Mouse (Mus musculus) gastrocnemius, postnatal 10 days (tissue): Measurements from ENCODE around the gene Ahdc1. TPM values are rescaled to one million over a fixed set of nuclear protein-coding genes. Genes with fewer than 3 reads are reported as not detected.
A peak's percentile ranks its signal among the peaks of the same experiment; 100 is the strongest.

Experiments
- DNase-seq: peaks from one replicate; pipeline ENCODE4 v3.0.0; 2021; ENCODE audit warnings: mixed read lengths
- total RNA-seq, 2 experiments: library from RNA; stranded (reverse); gene quantifications; 2 replicates each; pipeline ENCODE4 v1.2.3; 2021

Ahdc1 gene
- total RNA-seq, 2 experiments from 2014 or later = 58.2 to 82.8 TPM

DNA sequence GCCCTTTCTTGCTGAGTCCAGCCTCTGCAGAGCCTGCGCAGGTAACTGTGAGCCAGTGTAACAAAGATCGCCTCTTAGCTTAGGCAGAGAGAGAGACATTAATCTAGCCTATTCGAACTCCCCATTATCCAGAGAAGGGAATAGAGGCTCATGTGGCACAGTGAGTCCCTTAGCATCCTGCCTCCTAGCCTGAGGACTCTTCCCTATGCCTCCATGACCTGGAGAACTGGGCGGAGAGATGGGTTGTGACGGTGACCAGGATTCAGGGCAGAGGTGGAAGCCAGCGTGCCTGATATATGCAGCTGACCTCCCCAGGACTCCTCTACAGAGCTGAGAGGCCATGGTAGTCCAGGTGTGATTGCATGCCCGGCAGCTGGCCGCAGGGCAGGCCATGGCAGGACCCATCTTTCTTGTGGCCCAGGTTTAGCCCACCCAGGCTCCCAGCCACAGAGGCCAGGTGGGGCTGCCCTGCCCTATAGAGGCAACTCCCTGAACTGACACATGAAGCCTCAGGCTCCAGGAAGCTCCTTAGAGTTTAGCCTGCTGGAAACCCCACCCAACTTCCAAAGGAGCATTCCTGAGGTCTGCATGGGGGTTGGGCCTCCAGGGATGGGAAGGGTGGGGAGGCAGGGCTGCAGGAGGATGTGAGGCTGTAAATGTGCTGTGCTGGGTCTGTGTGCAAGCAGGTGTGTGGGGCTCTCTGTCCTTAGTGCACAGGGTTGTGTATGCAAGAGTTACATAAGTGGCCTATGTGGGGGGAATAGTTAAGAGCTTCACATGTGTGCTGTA, 44.3 kb downstream of the Ahdc1 start:
- DNase-seq = no peak

- peak; percentile 78 for DNase-seq
Measured at GRCm38 (mm10) chr4:133056069-133056890, 45.2 kb downstream of the Ahdc1 start.

DNA sequence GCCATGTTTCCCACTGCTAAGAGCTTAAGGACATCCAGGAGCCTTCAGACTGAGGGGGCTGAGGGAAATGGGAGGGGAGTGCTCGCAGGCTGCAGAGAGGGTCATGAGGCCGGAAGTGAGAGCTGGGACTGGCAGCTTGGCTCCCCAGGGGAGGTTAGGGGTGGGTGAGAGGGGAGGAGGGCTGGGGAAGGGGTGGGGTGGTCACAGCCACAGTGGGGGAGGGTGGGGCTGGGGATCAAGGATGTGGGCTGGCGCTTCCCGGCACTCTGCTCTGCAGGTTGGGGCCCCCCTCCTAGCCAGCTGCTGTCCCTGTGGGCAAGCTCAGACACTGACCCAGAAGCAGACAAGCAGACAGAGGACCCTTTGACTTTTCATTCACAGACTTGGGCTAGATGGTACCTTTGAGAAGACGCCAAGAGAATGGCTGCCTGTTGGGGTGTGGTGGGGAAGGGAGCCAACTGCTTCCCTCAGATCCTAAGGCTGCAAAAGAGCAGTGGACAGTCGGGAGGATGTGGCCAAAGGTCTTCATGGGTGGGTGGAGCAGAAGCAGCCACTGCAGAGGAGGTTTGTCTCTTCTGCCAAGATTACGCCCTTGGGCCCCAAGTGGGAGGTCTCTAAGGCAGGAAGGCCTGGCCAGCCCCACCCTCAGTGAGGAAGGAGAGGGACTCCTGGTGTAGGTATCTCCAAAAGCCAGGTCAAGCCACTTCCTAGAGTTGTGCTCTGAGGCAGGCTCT, 46.5 kb downstream of the Ahdc1 start:
- DNase-seq = no peak

- no peak for DNase-seq
Measured at GRCm38 (mm10) chr4:133058123-133058453, 47.0 kb downstream of the Ahdc1 start.

- DNase-seq = no peak
Measured at GRCm38 (mm10) chr4:133058513-133059480, 47.7 kb downstream of the Ahdc1 start.

DNA sequence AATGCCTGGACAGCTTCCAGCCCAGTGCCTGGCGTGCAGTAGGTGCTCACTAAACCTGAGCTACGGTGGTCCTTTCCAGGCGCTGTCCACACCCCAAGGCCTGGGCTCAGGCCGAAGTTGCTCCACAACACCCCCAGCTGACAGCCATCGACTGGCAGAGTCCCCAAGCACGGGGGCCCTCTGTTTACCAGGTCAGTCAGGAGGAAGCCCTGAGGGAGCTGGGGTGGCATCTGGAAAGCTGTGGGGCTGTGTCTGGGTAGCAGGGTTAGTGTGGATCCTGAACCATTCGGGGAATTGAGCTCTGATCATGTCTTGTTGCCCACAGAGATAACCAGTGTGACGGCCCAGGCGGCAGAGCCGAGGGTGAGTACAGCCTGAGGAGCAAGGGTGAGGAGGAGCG, 49.6 kb downstream of the Ahdc1 start:
- DNase-seq = no peak

- DNase-seq = no peak
Measured at GRCm38 (mm10) chr4:133061798-133062197, 50.7 kb downstream of the Ahdc1 start.

DNA sequence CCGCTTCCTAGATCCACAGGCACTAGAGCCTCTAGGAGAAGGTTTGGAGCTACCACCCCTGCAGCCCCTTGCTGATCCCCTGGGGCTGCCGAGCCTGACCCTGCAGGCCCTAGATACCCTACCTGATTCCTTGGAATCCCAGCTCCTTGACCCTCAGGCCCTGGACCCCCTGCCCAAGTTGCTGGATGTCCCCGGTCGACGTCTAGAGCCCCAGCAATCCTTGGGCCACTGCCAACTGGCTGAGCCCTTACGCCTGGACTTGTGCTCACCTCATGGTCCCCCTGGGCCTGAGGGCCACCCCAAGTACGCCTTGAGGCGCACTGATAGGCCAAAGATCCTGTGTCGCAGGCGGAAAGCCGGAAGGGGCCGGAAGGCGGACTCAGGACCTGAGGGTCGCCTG, 51.2 kb downstream of the Ahdc1 start:
- DNase-seq = no peak

DNA sequence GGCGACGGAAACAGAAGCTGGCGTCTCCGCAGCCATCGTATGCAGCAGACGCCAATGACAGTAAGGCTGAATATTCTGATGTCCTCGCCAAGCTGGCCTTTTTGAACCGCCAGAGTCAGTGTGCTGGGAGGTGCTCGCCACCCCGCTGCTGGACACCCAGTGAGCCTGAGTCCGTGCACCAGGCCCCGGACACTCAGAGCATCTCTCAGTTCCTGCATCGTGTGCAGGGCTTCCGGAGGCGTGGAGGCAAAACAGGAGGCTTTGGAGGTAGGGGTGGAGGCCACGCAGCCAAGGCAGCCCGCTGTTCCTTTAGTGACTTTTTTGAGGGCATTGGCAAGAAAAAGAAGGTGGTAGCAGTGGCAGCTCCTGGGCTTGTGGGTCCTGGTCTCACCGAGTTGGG, 52.1 kb downstream of the Ahdc1 start:
- no peak for DNase-seq

DNA sequence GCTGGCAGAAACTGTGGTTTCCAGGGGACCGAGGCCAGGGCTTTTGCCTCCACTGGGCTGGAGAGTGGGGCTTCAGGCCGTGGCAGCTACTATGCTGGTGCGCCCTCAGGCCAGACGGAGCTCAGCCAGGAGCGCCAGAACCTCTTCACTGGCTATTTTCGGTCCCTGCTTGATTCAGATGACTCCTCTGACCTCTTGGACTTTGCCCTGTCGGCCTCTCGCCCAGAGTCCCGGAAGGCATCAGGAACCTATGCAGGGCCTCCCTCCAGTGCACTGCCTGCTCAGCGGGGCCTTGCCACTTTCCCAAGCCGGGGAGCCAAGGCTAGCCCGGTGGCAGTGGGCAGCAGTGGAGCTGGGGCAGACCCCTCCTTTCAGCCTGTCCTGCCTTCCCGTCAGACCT, 52.7 kb downstream of the Ahdc1 start:
- no peak for DNase-seq

DNA sequence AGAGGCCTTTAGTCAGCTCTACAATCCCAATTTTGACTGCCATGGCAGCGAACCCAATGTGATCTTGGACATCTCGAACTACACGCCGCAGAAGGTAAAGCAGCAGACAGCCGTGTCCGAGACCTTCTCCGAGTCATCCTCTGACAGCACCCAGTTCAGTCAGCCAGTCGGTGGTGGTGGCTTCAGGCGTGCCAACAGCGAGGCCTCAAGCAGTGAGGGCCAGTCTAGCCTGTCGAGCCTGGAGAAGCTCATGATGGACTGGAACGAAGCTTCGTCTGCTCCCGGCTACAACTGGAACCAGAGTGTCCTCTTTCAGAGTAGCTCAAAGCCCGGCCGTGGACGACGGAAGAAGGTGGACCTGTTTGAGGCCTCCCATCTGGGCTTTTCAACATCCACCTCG, 53.7 kb downstream of the Ahdc1 start:
- no peak for DNase-seq

DNA sequence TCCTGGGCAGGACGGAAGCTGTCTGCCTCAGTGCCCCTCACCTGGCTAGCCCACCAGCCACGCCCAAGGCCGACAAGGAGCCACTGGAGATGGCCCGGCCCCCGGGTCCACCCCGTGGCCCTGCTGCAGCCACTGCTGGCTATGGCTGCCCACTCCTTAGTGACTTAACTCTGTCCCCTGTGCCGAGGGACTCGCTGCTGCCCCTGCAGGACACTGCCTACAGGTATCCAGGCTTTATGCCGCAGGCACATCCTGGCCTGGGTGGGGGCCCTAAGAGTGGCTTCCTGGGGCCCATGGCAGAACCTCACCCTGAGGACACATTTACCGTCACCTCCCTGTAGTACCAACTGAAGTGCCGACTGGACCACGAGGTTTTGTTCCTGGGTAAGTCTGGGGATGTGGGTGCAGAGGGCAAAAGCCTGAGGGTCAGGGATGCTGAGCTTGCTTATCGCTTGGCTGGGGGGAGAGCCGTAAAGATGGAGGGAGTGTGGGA, 54.9 kb downstream of the Ahdc1 start:
- DNase-seq = no peak

DNA sequence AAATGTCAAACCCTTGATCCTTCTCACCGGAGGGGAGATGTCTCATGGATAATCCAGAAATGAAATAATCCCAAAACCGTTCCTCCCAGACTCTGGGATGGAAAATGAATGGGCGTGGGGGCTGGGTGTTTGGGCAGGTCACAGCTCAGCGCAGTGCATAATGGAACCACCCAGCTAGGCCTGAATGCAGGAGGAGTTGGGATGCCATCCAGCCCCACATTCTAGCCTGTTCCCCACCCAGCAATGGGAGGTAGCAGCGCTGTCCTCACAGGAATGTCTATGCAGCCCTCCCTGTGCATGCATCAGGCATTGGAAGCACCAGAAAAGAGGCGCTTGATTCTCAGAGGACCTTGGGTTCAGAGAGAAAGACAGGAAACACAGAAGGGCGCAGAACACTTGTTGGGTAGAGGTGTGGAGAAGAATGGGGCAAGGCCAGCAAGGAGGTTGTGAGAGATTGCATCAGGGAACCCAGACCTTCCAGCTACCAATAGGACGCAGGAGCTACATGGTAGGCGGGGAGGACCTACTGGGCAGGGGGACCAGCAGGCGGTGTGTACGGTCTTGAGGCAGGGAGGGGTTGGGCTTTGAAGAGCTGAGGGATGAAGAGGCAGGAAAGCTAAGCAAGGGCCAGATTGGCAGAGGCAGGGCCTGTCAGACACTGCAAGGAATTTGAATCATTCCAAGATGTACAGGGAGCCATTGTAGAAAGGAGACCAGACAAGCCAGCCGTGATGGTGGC, 57.5 kb downstream of the Ahdc1 start:
- DNase-seq = no peak

DNA sequence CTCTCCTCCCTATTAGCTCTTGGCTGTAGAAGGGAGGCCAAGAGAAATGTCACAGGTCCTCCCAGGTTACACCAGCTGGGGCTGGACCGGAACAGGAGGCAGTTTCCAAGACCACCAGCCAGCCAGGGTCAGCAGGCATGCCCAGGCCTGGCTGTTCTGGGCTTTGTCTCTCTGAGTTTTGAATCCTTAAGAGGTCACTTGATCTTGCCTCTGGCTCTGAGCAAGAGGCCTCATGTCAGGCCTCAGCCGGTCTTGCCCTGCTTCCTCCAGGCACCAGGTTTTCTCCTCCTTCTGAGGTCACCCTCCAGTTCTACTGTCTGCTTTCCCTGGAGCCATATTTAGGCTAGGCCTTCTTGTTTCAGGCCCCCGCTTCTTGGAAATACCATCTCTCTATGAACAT, 59.3 kb downstream of the Ahdc1 start:
- no peak for DNase-seq

DNA sequence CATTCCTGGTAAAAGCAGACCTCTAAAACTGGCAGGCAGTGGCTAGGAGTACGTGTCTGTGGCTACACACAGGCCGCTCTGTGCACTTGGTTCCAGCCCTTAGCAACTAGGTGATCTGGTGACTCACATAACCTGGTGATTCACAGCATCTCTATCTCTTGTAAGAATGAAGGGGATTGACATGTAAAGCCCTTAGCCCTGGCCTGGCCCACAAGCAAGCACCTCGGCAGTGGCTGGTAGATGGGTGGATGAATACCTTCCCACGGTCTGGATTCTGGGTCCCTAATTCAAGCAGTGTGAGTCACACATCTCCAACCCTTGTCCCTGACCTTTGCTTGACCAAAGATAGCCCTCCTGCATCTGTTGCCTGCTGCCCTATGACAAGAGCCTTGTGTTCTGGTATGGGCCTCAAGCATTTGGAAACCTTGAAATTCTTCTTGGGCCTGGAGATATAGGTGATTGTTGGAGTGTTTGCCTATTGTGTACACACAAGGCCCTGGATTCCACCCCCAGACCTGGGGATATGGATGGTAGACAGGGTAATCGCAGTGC, 59.8 kb downstream of the Ahdc1 start:
- DNase-seq = no peak

- no peak for DNase-seq
Measured at GRCm38 (mm10) chr4:133073192-133073591, 62.1 kb downstream of the Ahdc1 start.

GRCm38 (mm10) chr4:133074070-133074819, 63.2 kb downstream of the Ahdc1 start:
- no peak for DNase-seq

DNA sequence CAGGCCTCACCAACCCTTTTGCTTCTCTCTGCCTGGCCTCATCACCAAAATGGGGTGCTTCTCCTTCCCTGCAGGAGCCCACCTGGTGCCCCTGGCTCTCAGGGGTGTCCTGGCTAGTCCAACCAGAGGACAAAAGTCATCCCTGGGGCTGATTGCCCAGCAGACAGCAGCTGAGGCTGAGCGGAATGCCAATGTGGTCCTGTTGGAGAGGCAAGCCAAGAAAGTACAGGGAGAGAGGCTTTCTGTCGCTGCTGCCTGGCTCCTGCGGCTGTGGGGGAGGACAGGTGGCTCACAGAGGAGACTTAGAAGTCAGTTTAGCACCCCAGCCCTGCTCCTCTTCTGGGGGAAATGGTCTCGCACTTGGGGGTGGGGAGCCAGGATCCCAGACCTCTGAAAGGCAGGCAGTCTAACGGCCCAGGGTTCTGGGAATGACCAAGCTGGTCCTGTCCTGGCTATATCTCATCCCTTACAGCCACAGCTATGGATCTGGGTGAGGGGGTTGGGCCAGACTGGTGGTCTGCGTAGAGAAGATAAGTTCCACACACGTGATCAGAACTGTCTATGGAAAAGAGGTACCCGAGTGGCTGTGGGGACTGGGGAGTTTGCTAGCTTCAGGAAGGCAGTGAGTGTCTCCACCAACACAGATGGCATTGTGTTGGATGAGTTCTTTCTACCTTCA, 64.0 kb downstream of the Ahdc1 start:
- DNase-seq = peak; percentile 46

GRCm38 (mm10) chr4:133078947-133079346, 67.9 kb downstream of the Ahdc1 start:
- DNase-seq = no peak
